Mouse (Mus musculus) left cerebral cortex, postnatal 36 days (tissue): ENCODE measurements around the gene Pum3. TPM values are rescaled to one million over a fixed set of nuclear protein-coding genes. Genes with fewer than 3 reads are reported as not detected.

ENCODE experiments used
- DNase-seq, 2 experiments: peaks; one replicate each; pipeline ENCODE4 v3.0.0; 2021 to 2022; ENCODE audit warnings: low spot score in 2 of 2, mixed read lengths in 1 of 2
- intact Hi-C: fragments of 180-260 bp; cut with DNase I; formaldehyde crosslinking; loops from one replicate; pipeline ENCODE4 v1.15.1; 2025
- total RNA-seq, 2 experiments: library from RNA; stranded (reverse); gene quantifications; 2 replicates each; pipeline ENCODE4 v1.2.3; 2021

Gene Pum3
- 10 to 100 TPM; 52.7 to 54.9 TPM for total RNA-seq

- DNase-seq = peak; percentile 99 to 100
- intact Hi-C loops = loop anchor here (5.0 to 10.0 kb wide), 6 partner anchors 305 to 697 kb away; no protein-coding TSS in a partner anchor
Observed at GRCm38 (mm10) chr19:27429745-27430251, at the start of gene Pum3. TSS of gene Pum3 (minus strand) at chr19:27429825.

- intact Hi-C loops = loop anchor here (10.0 kb wide), 1 partner anchor 698 kb away; no protein-coding TSS in a partner anchor
- no peak for DNase-seq
Observed at GRCm38 (mm10) chr19:27466691-27467090, 37.1 kb upstream of the Pum3 start.

- intact Hi-C loops = loop anchor here (5.0 to 10.0 kb wide), 3 partner anchors 95 to 702 kb away; no protein-coding TSS in a partner anchor
- DNase-seq = no peak
Observed at GRCm38 (mm10) chr19:27462656-27463055, 33.0 kb upstream of the Pum3 start.

GRCm38 (mm10) chr19:27450458-27450857 lies 20.8 kb upstream of the Pum3 start:
- intact Hi-C loops = loop anchor here (2.0 kb wide), 1 partner anchor 560 kb away; the partner anchor contains the start of gene Rfx3
- DNase-seq = peak; percentile 56 to 65

GRCm38 (mm10) chr19:27447515-27447914 lies 17.9 kb upstream of the Pum3 start:
- no peak for DNase-seq
- intact Hi-C loops = no loop called here

- intact Hi-C loops = no loop called here
- DNase-seq = peak in 1 of 2 experiments; percentile 20
Observed at GRCm38 (mm10) chr19:27441106-27441505, 11.5 kb upstream of the Pum3 start.

- intact Hi-C loops = no loop called here
- DNase-seq = no peak
Observed at GRCm38 (mm10) chr19:27437982-27438652, 8.5 kb upstream of the Pum3 start.

- DNase-seq = peak in 1 of 2 experiments; percentile 31
- intact Hi-C loops = loop anchor here (5.0 kb wide), 1 partner anchor 683 kb away; no protein-coding TSS in a partner anchor
Observed at GRCm38 (mm10) chr19:27430406-27430805, 781 bp upstream of the Pum3 start.

- DNase-seq = no peak
- intact Hi-C loops = loop anchor here (5.0 to 10.0 kb wide), 5 partner anchors 304 to 697 kb away; no protein-coding TSS in a partner anchor
Observed at GRCm38 (mm10) chr19:27429281-27429680, 344 bp downstream of the Pum3 start.

GRCm38 (mm10) chr19:27427865-27428264 lies 1.8 kb downstream of the Pum3 start:
- intact Hi-C loops = loop anchor here (5.0 to 10.0 kb wide), 5 partner anchors 303 to 696 kb away; no protein-coding TSS in a partner anchor
- DNase-seq = no peak

GRCm38 (mm10) chr19:27426451-27426850 lies 3.2 kb downstream of the Pum3 start:
- intact Hi-C loops = loop anchor here (5.0 to 10.0 kb wide), 5 partner anchors 302 to 694 kb away; no protein-coding TSS in a partner anchor
- DNase-seq = no peak

GRCm38 (mm10) chr19:27425656-27426055 lies 4.0 kb downstream of the Pum3 start:
- intact Hi-C loops = loop anchor here (5.0 to 10.0 kb wide), 5 partner anchors 301 to 693 kb away; no protein-coding TSS in a partner anchor
- peak; percentile 22 to 29 for DNase-seq

GRCm38 (mm10) chr19:27417375-27417774 lies 12.2 kb downstream of the Pum3 start:
- intact Hi-C loops = no loop called here
- DNase-seq = no peak

- intact Hi-C loops = no loop called here
- DNase-seq = peak in 1 of 2 experiments; percentile 20
Observed at GRCm38 (mm10) chr19:27416569-27416968, 13.1 kb downstream of the Pum3 start.

GRCm38 (mm10) chr19:27411340-27411739 lies 18.3 kb downstream of the Pum3 start:
- intact Hi-C loops = no loop called here
- DNase-seq = no peak

- intact Hi-C loops = no loop called here
- DNase-seq = no peak
Observed at GRCm38 (mm10) chr19:27410751-27411150, 18.9 kb downstream of the Pum3 start.

- no peak for DNase-seq
- intact Hi-C loops = no loop called here
Observed at GRCm38 (mm10) chr19:27409782-27410181, 19.8 kb downstream of the Pum3 start.

- no peak for DNase-seq
- intact Hi-C loops = no loop called here
Observed at GRCm38 (mm10) chr19:27409196-27409595, 20.4 kb downstream of the Pum3 start.

GRCm38 (mm10) chr19:27397797-27398196 lies 31.8 kb downstream of the Pum3 start:
- intact Hi-C loops = loop anchor here (10.0 kb wide), 1 partner anchor 163 kb away; no protein-coding TSS in a partner anchor
- no peak for DNase-seq

- DNase-seq = no peak
- intact Hi-C loops = loop anchor here (10.0 kb wide), 1 partner anchor 162 kb away; no protein-coding TSS in a partner anchor
Observed at GRCm38 (mm10) chr19:27397223-27397622, 32.4 kb downstream of the Pum3 start.
